Mouse (Mus musculus) E14TG2a.4 (cell line): ENCODE measurements around the gene Twf2.

Source experiments
- CTCF ChIP-seq: conservative IDR thresholded peaks from 2 replicates; pipeline ENCODE4 v1.5.1; 2014; ENCODE audit warnings: low read length
- NANOG ChIP-seq: IDR thresholded peaks from 2 replicates; pipeline ENCODE4 v1.6.1; 2014; ENCODE audit warnings: borderline replicate concordance, low read length, mixed read lengths

- TF ChIP-seq CTCF (no peak), NANOG (no peak)
Measured at GRCm38 (mm10) chr9:106197732-106198131, 5.2 kb upstream of the Twf2 start.
